Mouse (Mus musculus): ENCODE data around the gene Foxn3. TPM values are rescaled to one million over a fixed set of nuclear protein-coding genes. Genes with fewer than 3 reads are reported as not detected.

Foxn3 gene
- total RNA-seq, 2 experiments from 2014 or later: 55.7 to 59.4 TPM

- DNase-seq (ENCODE audit: low spot score in 2 of 2): no peak
These were observed 36.7 kb downstream of the Foxn3 start for GRCm38 (mm10) chr12:99526571-99527140.

- no peak for DNase-seq (ENCODE audit: low spot score in 2 of 2)
These were observed 40.5 kb downstream of the Foxn3 start for GRCm38 (mm10) chr12:99522882-99523281.

GRCm38 (mm10) chr12:99519862-99520261, 43.5 kb downstream of the Foxn3 start:
- no peak for DNase-seq (ENCODE audit: low spot score in 2 of 2)

- DNase-seq (ENCODE audit: low spot score in 2 of 2): peak; percentile 21 to 41
These were observed 44.2 kb downstream of the Foxn3 start for GRCm38 (mm10) chr12:99519191-99519614.

- DNase-seq (ENCODE audit: low spot score in 2 of 2): no peak
These were observed 44.7 kb downstream of the Foxn3 start for GRCm38 (mm10) chr12:99518640-99519039.

- DNase-seq (ENCODE audit: low spot score in 2 of 2): no peak
These were observed 45.3 kb downstream of the Foxn3 start for GRCm38 (mm10) chr12:99518126-99518525.

- DNase-seq (ENCODE audit: low spot score in 2 of 2): no peak
These were observed 46.1 kb downstream of the Foxn3 start for GRCm38 (mm10) chr12:99517296-99517695.

GRCm38 (mm10) chr12:99515481-99515880, 47.9 kb downstream of the Foxn3 start:
- no peak for DNase-seq (ENCODE audit: low spot score in 2 of 2)

- DNase-seq (ENCODE audit: low spot score in 2 of 2): no peak
These were observed 51.7 kb downstream of the Foxn3 start for GRCm38 (mm10) chr12:99511644-99512043.

GRCm38 (mm10) chr12:99510759-99511158, 52.6 kb downstream of the Foxn3 start:
- DNase-seq (ENCODE audit: low spot score in 2 of 2): no peak

- DNase-seq (ENCODE audit: low spot score in 2 of 2): no peak
These were observed 61.2 kb downstream of the Foxn3 start for GRCm38 (mm10) chr12:99502225-99502624.

GRCm38 (mm10) chr12:99498978-99499694, 64.2 kb downstream of the Foxn3 start:
- DNase-seq (ENCODE audit: low spot score in 2 of 2): peak; percentile 58 to 63

- no peak for DNase-seq (ENCODE audit: low spot score in 2 of 2)
These were observed 65.0 kb downstream of the Foxn3 start for GRCm38 (mm10) chr12:99498189-99498977.

- DNase-seq (ENCODE audit: low spot score in 2 of 2): no peak
These were observed 66.4 kb downstream of the Foxn3 start for GRCm38 (mm10) chr12:99496945-99497344.

GRCm38 (mm10) chr12:99490216-99490615, 73.2 kb downstream of the Foxn3 start:
- no peak for DNase-seq (ENCODE audit: low spot score in 2 of 2)

GRCm38 (mm10) chr12:99489001-99489592, 74.3 kb downstream of the Foxn3 start:
- DNase-seq (ENCODE audit: low spot score in 2 of 2): no peak

GRCm38 (mm10) chr12:99480372-99480771, 83.0 kb downstream of the Foxn3 start:
- DNase-seq (ENCODE audit: low spot score in 2 of 2): no peak

GRCm38 (mm10) chr12:99474176-99474575, 89.2 kb downstream of the Foxn3 start:
- no peak for DNase-seq (ENCODE audit: low spot score in 2 of 2)

- DNase-seq (ENCODE audit: low spot score in 2 of 2): no peak
These were observed 89.8 kb downstream of the Foxn3 start for GRCm38 (mm10) chr12:99473406-99474133.

- no peak for DNase-seq (ENCODE audit: low spot score in 2 of 2)
These were observed 92.0 kb downstream of the Foxn3 start for GRCm38 (mm10) chr12:99471431-99471830.

GRCm38 (mm10) chr12:99467884-99468311, 95.5 kb downstream of the Foxn3 start:
- peak; percentile 54 to 58 for DNase-seq (ENCODE audit: low spot score in 2 of 2)
